Mouse (Mus musculus): Measurements from ENCODE around the gene Olfr1396.

DNA sequence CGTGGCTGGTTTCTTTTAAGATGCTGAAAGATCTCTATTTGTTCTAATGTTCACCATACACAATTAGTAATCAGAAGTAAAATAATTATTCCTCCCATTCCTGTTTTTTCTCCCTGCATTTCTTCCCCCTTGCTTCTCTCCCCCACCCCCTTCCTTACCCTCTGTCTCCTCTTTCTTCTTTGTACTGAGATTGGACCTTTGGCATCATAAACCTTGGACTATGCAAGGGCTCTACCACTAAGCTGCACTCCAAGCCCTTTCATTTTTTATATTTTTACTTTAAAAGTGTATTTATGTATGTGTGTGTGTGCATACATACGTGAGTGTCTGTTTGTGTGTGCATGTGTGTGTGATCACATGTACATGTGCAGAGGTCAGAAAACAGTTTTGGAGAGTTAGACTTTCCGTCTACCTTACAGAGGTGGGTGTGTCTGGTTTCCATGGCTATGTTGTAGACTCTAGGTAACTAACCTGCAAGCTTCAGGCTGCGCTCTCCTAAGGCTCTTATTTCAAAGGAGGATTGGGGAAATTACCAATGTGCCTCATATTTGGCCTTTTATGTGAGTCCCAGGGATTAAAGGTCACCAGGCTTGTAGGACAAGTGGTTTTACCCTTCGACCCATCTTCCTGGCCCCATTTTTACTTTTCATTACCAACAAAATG, 25.6 kb downstream of the Olfr1396 start:
- TF ChIP-seq CTCF (IDR thresholded peaks at IDR 0.05; ENCODE audit: control insufficient read depth, insufficient read depth, insufficient read length), result no peak
- no peak for TF ChIP-seq USF1 (IDR thresholded peaks at IDR 0.05; ENCODE audit: low read depth)
- no peak for TF ChIP-seq MYOD1 (IDR thresholded peaks at IDR 0.05; ENCODE audit: control insufficient read depth, insufficient read length, low read depth)
